Mouse (Mus musculus) stomach, postnatal 0 days (tissue): ENCODE measurements around the gene Trak2. TPM values are rescaled to one million over a fixed set of nuclear protein-coding genes. Genes with fewer than 3 reads are reported as not detected.

Experiments
- ATAC-seq: fragments of 200-750 bp; cut with Nextera tagmentation; 2 replicates; pipeline ENCODE4 v1.8.0; 2017; ENCODE audit not compliant: low FRiP score, low TSS enrichment
- DNase-seq: peaks from one replicate; pipeline ENCODE4 v3.0.0-alpha.2; 2016; ENCODE audit warnings: low spot score
- H3K27ac ChIP-seq: fragments of 300-500 bp; sonication (generic); replicated peaks from 2 replicates; pipeline ENCODE4 v1.5.1; 2014; ENCODE audit warnings: mild to moderate bottlenecking, control low read depth
- H3K27me3 ChIP-seq: fragments of 300-500 bp; sonication (generic); 2 replicates; pipeline ENCODE4 v1.6.1; 2014; ENCODE audit warnings: low read length; ENCODE audit not compliant: control insufficient read depth, insufficient read depth
- H3K36me3 ChIP-seq: fragments of 300-500 bp; sonication (generic); 2 replicates; pipeline ENCODE4 v1.6.1; 2014; ENCODE audit warnings: low read length, mixed read lengths; ENCODE audit not compliant: control insufficient read depth, insufficient read depth
- H3K4me1 ChIP-seq: fragments of 300-500 bp; sonication (generic); replicated peaks from 2 replicates; pipeline ENCODE4 v1.6.1; 2014; ENCODE audit warnings: antibody characterized with exemption; ENCODE audit not compliant: control insufficient read depth, insufficient read depth
- H3K4me2 ChIP-seq: fragments of 300-500 bp; sonication (generic); replicated peaks from 2 replicates; pipeline ENCODE4 v1.6.1; 2014; ENCODE audit warnings: low read depth, mild to moderate bottlenecking, control low read depth, moderate library complexity
- H3K4me3 ChIP-seq: fragments of 300-500 bp; sonication (generic); 2 replicates; pipeline ENCODE4 v1.5.1; 2014; ENCODE audit warnings: low read depth, low read length, control low read depth
- H3K9ac ChIP-seq: fragments of 300-500 bp; sonication (generic); 2 replicates; pipeline ENCODE4 v1.6.1; 2014; ENCODE audit warnings: mild to moderate bottlenecking, low read length, control low read depth, mixed read lengths
- H3K9me3 ChIP-seq: fragments of 300-500 bp; sonication (generic); 2 replicates; pipeline ENCODE4 v1.6.1; 2016; ENCODE audit warnings: low read length; ENCODE audit not compliant: control insufficient read depth
- CTCF ChIP-seq: IDR thresholded peaks from 2 replicates; pipeline ENCODE4 v1.5.1; 2016; ENCODE audit warnings: antibody characterized with exemption, low read depth, mild to moderate bottlenecking, moderate library complexity
- EP300 ChIP-seq: optimal IDR thresholded peaks from 2 replicates; pipeline ENCODE3; 2016; ENCODE audit warnings: antibody characterized with exemption
- WGBS: fragments of 180-500 bp; shearing (Covaris S2); extraction: QIAGEN DNeasy Blood & Tissue Kit; methylation state at CpG from one replicate; pipeline ENCODE4 v1.1.7; 2014; 5-methylcytosine and 5-hydroxymethylcytosine counted together
- polyA plus RNA-seq: library from polyadenylated mRNA; unstranded; fragments of >200 nt; fragmentation: Nextera tagmentation; extraction: Ambion mirVana; gene quantifications from 2 replicates; pipeline ENCODE4 v1.2.1, GENCODE M21; 2015

Trak2 gene
- polyA plus RNA-seq, 1 experiment from 2014 or later = 8.7 TPM

DNA sequence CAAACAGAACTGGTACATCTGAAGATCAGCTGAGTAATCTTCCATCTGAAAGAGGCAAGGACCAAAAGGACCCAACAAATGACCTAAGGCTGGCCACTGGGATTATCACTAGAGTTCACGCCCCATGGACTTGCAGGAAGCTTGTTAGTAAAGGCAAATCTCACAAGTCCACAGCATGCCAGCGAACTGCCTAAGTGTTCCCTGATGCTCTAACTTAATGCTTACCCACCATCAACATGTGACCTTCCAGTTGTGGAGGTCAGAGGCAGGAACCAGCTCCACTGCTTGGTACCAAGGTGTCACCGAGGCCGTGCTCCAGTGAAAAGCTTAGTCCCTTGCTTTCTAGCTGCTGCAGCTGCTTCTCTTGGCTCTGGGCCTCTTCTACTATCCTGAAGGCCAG is 21.4 kb downstream of the Trak2 start:
- peak overlapping the region; percentile 56 for H3K27ac ChIP-seq
- H3K9ac ChIP-seq = no peak overlapping the region
- no peaks in the 10 kb centered on the region for H3K36me3 ChIP-seq
- TF ChIP-seq CTCF (no peak), EP300 (no peak)
- DNase-seq (peak; percentile 25), ATAC-seq (peak; percentile 41)
- no peaks in the 10 kb centered on the region; the same call in 1 of the 2 replicates for H3K4me1 ChIP-seq
- WGBS = 64% methylated on average over 4 of the region's 4 CpGs
- H3K27me3 ChIP-seq = no peaks in the 10 kb centered on the region
- no peak overlapping the region for H3K4me2 ChIP-seq
- no peak overlapping the region for H3K4me3 ChIP-seq
- H3K9me3 ChIP-seq = no peaks in the 10 kb centered on the region

DNA sequence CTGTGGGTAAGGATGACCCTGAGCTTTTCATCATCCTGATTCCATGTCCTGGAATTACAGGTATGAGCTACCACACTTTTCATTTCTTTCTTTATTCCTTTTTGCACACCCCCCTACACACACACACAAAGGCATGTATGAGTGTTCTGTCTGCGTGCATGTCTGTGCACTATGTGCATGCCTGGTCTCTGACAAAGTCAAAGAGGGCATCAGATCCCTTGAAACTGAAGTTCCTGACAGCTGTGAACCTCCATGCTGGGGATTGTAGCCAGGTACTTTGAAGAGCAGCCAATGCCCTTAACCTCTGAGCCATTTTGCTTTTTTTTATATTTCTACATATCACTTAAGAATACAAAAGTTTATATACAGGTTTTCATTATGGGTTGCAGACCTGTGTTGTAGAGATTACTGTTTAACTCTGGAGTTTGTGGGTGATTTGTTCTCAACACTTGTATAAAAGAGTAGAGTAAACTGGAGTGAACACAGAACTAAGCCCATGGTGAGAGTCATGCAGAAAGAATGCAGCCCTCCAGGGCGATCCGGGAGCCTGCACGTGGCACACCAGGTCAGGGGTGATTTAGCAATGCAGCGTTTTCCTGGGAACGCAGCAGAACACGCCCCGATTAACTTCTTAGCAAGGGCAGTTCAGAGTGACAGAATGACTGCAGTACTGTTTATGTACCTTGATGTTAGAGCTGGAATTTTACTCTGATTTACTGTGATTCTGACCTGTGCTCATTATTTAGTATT is 22.2 kb downstream of the Trak2 start:
- ATAC-seq (peak; percentile 91), DNase-seq (peak; percentile 85)
- TF ChIP-seq CTCF = no peak
- no peak for TF ChIP-seq EP300
- H3K4me1 ChIP-seq = no peaks in the 10 kb centered on the region; the same call in 1 of the 2 replicates
- no peaks in the 10 kb centered on the region for H3K36me3 ChIP-seq
- 10% methylated on average over 8 of the region's 8 CpGs for WGBS
- H3K27me3 ChIP-seq = no peaks in the 10 kb centered on the region
- H3K9ac ChIP-seq = no peak overlapping the region
- H3K9me3 ChIP-seq = no peaks in the 10 kb centered on the region
- no peak overlapping the region for H3K4me2 ChIP-seq
- H3K4me3 ChIP-seq = no peak overlapping the region
- peak overlapping the region; percentile 30; the same call in 1 of the 2 replicates for H3K27ac ChIP-seq

DNA sequence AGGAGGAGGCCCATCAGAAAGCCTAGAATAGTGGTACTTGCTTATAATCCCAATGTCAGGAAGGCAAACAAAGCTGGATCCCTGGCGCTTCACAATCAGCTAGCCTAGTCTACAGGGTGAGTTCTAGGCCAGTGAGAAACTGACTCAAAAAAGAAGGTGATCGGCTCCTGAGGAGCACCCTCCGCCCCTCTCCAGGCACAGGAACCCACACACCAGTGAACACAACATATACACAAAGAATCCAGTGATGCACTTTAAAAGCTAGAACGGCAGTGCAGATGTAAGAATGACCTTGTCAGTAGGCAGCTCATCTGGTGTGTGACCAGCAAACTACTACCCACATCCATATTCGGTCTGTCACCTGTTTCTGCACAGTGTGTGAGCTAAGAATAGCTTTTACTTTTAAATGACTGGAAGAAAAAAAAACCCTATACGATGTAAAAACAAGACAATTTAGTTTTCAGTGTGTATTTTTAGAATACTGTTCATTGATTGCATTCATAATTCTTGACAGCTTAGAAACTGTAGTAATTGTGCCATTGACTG is 23.6 kb downstream of the Trak2 start:
- Histone ChIP-seq H3K36me3 (no peaks in the 10 kb centered on the region), H3K9ac (no peak overlapping the region), H3K4me3 (no peak overlapping the region), H3K9me3 (no peaks in the 10 kb centered on the region), H3K27me3 (no peaks in the 10 kb centered on the region), H3K27ac (no peak overlapping the region), H3K4me1 (no peaks in the 10 kb centered on the region; the same call in 1 of the 2 replicates), H3K4me2 (no peak overlapping the region)
- DNase-seq (peak; percentile 8), ATAC-seq (no peak)
- TF ChIP-seq EP300 = no peak
- TF ChIP-seq CTCF = no peak
- 79% methylated on average over 6 of the region's 6 CpGs for WGBS

DNA sequence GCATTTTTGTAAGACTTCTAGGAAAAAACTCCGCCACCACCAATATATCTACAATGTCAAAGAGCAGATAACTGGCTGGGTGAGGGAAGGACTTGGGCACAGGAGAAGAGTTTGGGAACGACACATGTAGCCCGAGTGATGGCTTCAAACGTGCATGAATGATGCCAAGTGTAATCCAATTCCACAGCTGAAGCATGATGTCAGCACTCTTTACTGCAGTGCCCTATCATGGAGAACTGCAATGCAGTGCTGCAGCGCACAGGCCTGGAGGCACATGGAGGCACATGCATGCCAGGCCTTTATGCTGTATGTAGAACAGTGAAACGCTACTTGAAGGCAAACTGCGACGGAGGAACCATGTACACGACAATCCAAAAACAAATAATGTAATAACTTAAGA is 26.5 kb downstream of the Trak2 start:
- no peaks in the 10 kb centered on the region for H3K27me3 ChIP-seq
- H3K4me2 ChIP-seq = no peak overlapping the region
- no peak overlapping the region for H3K9ac ChIP-seq
- DNase-seq = no peak
- no peak overlapping the region for H3K4me3 ChIP-seq
- no peaks in the 10 kb centered on the region for H3K9me3 ChIP-seq
- H3K4me1 ChIP-seq = no peaks in the 10 kb centered on the region; the same call in 1 of the 2 replicates
- no peak for ATAC-seq
- TF ChIP-seq CTCF (no peak), EP300 (no peak)
- no peaks in the 10 kb centered on the region for H3K36me3 ChIP-seq
- no peak overlapping the region for H3K27ac ChIP-seq
- 88% methylated on average over 9 of the region's 9 CpGs for WGBS

DNA sequence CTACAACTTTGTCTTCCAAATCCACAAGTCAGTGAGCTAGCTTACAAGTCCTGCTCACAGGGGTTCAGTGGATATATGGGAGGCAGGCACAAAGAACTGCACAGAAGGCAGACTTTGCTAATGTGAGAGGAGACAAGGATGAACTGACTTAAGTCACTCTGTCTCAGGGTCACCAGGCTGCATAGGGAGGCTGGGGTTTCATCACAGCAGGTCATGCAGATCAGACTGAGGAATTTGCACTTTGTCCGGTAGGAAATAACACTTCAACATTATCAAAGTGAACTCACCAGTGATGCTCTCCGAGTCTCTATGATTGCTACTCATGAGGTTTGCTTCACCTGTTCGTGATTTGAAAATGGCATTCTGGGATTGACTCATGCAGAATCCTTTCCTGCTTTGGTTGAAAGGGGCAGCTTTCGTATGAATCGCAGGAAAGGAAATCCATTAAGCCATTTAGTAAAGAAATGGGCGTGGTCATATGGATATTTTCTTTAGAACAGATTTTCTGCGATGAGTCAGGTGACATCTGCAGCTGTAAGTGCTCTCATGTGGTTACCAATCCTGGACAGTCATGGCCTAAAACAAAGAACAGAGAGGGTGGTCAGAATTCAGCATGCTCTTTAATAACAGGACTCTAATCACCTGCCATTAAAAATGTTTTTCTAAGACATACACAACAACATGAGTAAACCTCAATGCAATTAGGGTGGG is 27.1 kb downstream of the Trak2 start:
- no peak overlapping the region for H3K4me2 ChIP-seq
- WGBS = 68% methylated on average over 7 of the region's 7 CpGs
- H3K27me3 ChIP-seq = no peaks in the 10 kb centered on the region
- no peak for DNase-seq
- TF ChIP-seq EP300 = no peak
- TF ChIP-seq CTCF = no peak
- no peaks in the 10 kb centered on the region for H3K4me1 ChIP-seq
- H3K9ac ChIP-seq = no peak overlapping the region
- H3K9me3 ChIP-seq = no peaks in the 10 kb centered on the region
- no peaks in the 10 kb centered on the region for H3K36me3 ChIP-seq
- no peak overlapping the region for H3K27ac ChIP-seq
- no peak for ATAC-seq
- no peak overlapping the region for H3K4me3 ChIP-seq
